Mouse (Mus musculus) spleen, adult 2 months (tissue): Measurements from ENCODE around the gene Gm11037. TPM values are rescaled to one million over a fixed set of nuclear protein-coding genes. Genes with fewer than 3 reads are reported as not detected.

Experiments
- DNase-seq, 2 experiments: peaks; one replicate each; pipeline versions ENCODE4 v3.0.0 to v3.0.0-alpha.2; 2012 to 2021; ENCODE audit warnings: low spot score in 2 of 2, low read depth in 1 of 2
- H3K27ac ChIP-seq: fragments of 200-500 bp; 2 replicates; pipeline ENCODE4 v1.5.1; 2012; ENCODE audit warnings: low read length, inconsistent platforms; ENCODE audit not compliant: insufficient read depth
- H3K27me3 ChIP-seq: fragments of 200-500 bp; 2 replicates; pipeline ENCODE4 v1.6.1; 2012; ENCODE audit warnings: mild to moderate bottlenecking, moderate library complexity, low read length, inconsistent platforms; ENCODE audit not compliant: control insufficient read depth, insufficient read depth
- H3K36me3 ChIP-seq: fragments of 200-500 bp; 2 replicates; pipeline ENCODE4 v1.6.1; 2012; ENCODE audit warnings: mild to moderate bottlenecking, low read length, inconsistent platforms; ENCODE audit not compliant: control insufficient read depth, insufficient read depth
- H3K4me1 ChIP-seq: fragments of 200-500 bp; 2 replicates; pipeline ENCODE4 v1.6.1; 2011; ENCODE audit warnings: inconsistent platforms; ENCODE audit not compliant: control insufficient read depth, insufficient read depth, insufficient read length
- H3K4me3 ChIP-seq: fragments of 200-500 bp; 2 replicates; pipeline ENCODE4 v1.5.1; 2011; ENCODE audit warnings: mild to moderate bottlenecking, inconsistent platforms; ENCODE audit not compliant: insufficient read depth, insufficient read length; ENCODE audit errors: extremely low read depth
- CTCF ChIP-seq: fragments of 200-500 bp; IDR thresholded peaks from 2 replicates; pipeline ENCODE4 v1.5.1; 2011; ENCODE audit warnings: mild to moderate bottlenecking, inconsistent platforms; ENCODE audit not compliant: insufficient read depth, insufficient read length, insufficient replicate concordance; ENCODE audit errors: extremely low read depth
- POLR2A ChIP-seq: fragments of 200-500 bp; IDR thresholded peaks from 2 replicates; pipeline ENCODE4 v1.6.1; 2011; ENCODE audit warnings: low read depth, low read length, inconsistent platforms
- WGBS: fragments of 180-500 bp; shearing (Covaris S2); methylation state at CpG from one replicate; pipeline ENCODE4 v1.1.7; 2018; 5-methylcytosine and 5-hydroxymethylcytosine counted together
- polyA plus RNA-seq: library from polyadenylated mRNA; depleted of rRNA; stranded (reverse); fragments of >200 nt; gene quantifications from 2 replicates; pipeline ENCODE4 v1.2.3, GENCODE M21; 2012; rRNA removed

Gene Gm11037
- polyA plus RNA-seq, 1 experiment: not detected

- Histone ChIP-seq H3K27ac (no peak overlapping the region), H3K4me1 (peaks cover 10% of the 10 kb centered on the region), H3K4me3 (no peak overlapping the region), H3K36me3 (no peaks in the 10 kb centered on the region), H3K27me3 (peaks cover 4% of the 10 kb centered on the region)
- WGBS: 77% methylated on average over 5 of the region's 5 CpGs
- no peak for TF ChIP-seq CTCF
- TF ChIP-seq POLR2A: no peak
- DNase-seq: no peak
These were observed 43.2 kb downstream of the Gm11037 start for GRCm38 (mm10) chr2:131176491-131176890.

DNA sequence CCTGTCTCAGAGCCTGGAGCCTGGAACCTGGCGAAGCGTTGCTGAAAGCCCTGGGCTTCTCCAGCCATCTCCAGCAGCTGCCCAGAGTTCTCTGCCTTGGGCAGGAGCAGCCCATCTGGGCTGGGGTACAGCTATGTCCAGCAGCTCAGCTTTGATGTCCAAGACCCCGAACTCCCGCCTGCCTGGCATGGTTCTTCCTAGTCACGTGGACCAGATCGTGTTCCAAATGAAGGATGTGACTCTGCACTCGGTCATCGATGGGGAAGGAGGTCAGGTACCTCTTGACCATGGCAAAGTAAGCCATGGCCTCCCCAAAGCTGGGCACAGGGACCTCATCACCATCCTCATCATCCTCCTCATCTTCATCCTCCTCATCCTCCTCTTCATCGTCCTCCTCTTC, 44.6 kb downstream of the Gm11037 start:
- TF ChIP-seq POLR2A: no peak
- no peak for TF ChIP-seq CTCF
- WGBS: 83% methylated on average over 9 of the region's 9 CpGs
- no peaks in the 10 kb centered on the region for H3K36me3 ChIP-seq
- H3K4me3 ChIP-seq: no peak overlapping the region
- no peaks in the 10 kb centered on the region for H3K27me3 ChIP-seq
- H3K27ac ChIP-seq: no peak overlapping the region
- DNase-seq: no peak
- H3K4me1 ChIP-seq: peaks cover 9% of the 10 kb centered on the region

- DNase-seq: no peak
- Histone ChIP-seq H3K27ac (peak overlapping the region; percentile 69; the same call in 1 of the 2 replicates), H3K4me1 (peaks cover 9% of the 10 kb centered on the region), H3K27me3 (no peaks in the 10 kb centered on the region), H3K4me3 (peak overlapping the region; percentile 78; the same call in 1 of the 2 replicates), H3K36me3 (no peaks in the 10 kb centered on the region)
- WGBS: 50% methylated on average over 26 of the region's 26 CpGs
- no peak for TF ChIP-seq POLR2A
- no peak for TF ChIP-seq CTCF
These were observed 45.5 kb downstream of the Gm11037 start for GRCm38 (mm10) chr2:131178828-131179245.

GRCm38 (mm10) chr2:131179246-131179886, 46.1 kb downstream of the Gm11037 start:
- TF ChIP-seq CTCF (no peak), POLR2A (no peak)
- under 1% methylated on average over 67 of the region's 67 CpGs for WGBS
- H3K4me1 ChIP-seq: peaks cover 9% of the 10 kb centered on the region
- no peaks in the 10 kb centered on the region for H3K27me3 ChIP-seq
- H3K4me3 ChIP-seq: peak overlapping the region; percentile 78
- peak overlapping the region; percentile 69 for H3K27ac ChIP-seq
- H3K36me3 ChIP-seq: no peaks in the 10 kb centered on the region
- DNase-seq: peak in 1 of 2 experiments; percentile 40

GRCm38 (mm10) chr2:131179990-131180587, 46.8 kb downstream of the Gm11037 start, which contains the start of gene Cenpb:
Gene Cenpb (minus strand): TSS chr2:131180067.
- peak; percentile 44 to 73 for DNase-seq
- TF ChIP-seq POLR2A: no peak
- TF ChIP-seq CTCF: peak; percentile 54; the same call in 1 of the 2 replicates
- 4% methylated on average over 57 of the region's 57 CpGs for WGBS

More at GRCm38 (mm10) chr2:131179990-131180587, 46.8 kb downstream of the Gm11037 start, which contains the start of gene Cenpb:
- peaks cover 9% of the 10 kb centered on the region for H3K4me1 ChIP-seq
- peak within 1 kb of the TSS; percentile 69 for H3K27ac ChIP-seq
- H3K36me3 ChIP-seq: no peaks in the 10 kb centered on the region
- H3K27me3 ChIP-seq: no peaks in the 10 kb centered on the region
- peak within 1 kb of the TSS; percentile 78 for H3K4me3 ChIP-seq

Other genes starting within 250 kb of the Gm11037 start
- 12.1 and 12.7 TPM in 2 replicates for gene 4930402H24Rik, start 227.1 kb upstream of the Gm11037 start, polyA plus RNA-seq
- 4.7 and 5.3 TPM in 2 replicates for gene Atrn, start 227.0 kb upstream of the Gm11037 start, polyA plus RNA-seq
- gene Gfra4, start 90.4 kb upstream of the Gm11037 start, polyA plus RNA-seq: 3.2 and 4.3 TPM in 2 replicates
- gene Adam33, start 69.7 kb upstream of the Gm11037 start, polyA plus RNA-seq: 17.5 and 18.9 TPM in 2 replicates
- gene Siglec1, start 46.7 kb upstream of the Gm11037 start, polyA plus RNA-seq: 36.1 and 42.3 TPM in 2 replicates
- gene Hspa12b, start 6.2 kb upstream of the Gm11037 start, polyA plus RNA-seq: 2.0 and 2.1 TPM in 2 replicates
- gene 1700037H04Rik, start 26.6 kb downstream of the Gm11037 start, polyA plus RNA-seq: 60.1 and 80.5 TPM in 2 replicates
- 31.2 and 35.1 TPM in 2 replicates for gene Cenpb, start 46.6 kb downstream of the Gm11037 start, polyA plus RNA-seq
- 85.6 and 103 TPM in 2 replicates for gene Cdc25b, start 53.5 kb downstream of the Gm11037 start, polyA plus RNA-seq
- 2.4 and 2.6 TPM in 2 replicates for gene Spef1, start 53.8 kb downstream of the Gm11037 start, polyA plus RNA-seq
- 24.3 and 41.3 TPM in 2 replicates for gene Ap5s1, start 73.6 kb downstream of the Gm11037 start, polyA plus RNA-seq
- gene Mavs, start 100.6 kb downstream of the Gm11037 start, polyA plus RNA-seq: 46.9 and 47.6 TPM in 2 replicates
- gene Pank2, start 129.0 kb downstream of the Gm11037 start, polyA plus RNA-seq: 10.7 and 11.8 TPM in 2 replicates
- 0.94 and 1.2 TPM in 2 replicates for gene Rnf24, start 219.4 kb downstream of the Gm11037 start, polyA plus RNA-seq